Comparison of ENCODE assay signal across 8 mouse cellular contexts in genomic region chr11:22859633-22860334, GRCm38 (mm10). TPM values are rescaled to one million over a fixed set of nuclear protein-coding genes. Genes with fewer than 3 reads are reported as not detected.
DNase-seq lines count a peak whose midpoint lies in the region; ATAC-seq and TF ChIP-seq lines count a peak whose summit lies in the region.

No protein-coding gene starts in this region.

- H3K36me3 ChIP-seq in G1E (replicated peaks), result peaks cover 8% of the 10 kb centered on the region
- H3K36me3 ChIP-seq in hindbrain, embryonic 10.5 days, result no peaks in the 10 kb centered on the region

- H3K4me3 ChIP-seq in G1E (ENCODE audit: low read depth, low read length), result peak overlapping the region; percentile 87
- peak overlapping the region; percentile 76 for H3K4me3 ChIP-seq in hindbrain, embryonic 10.5 days

- H3K27me3 ChIP-seq in G1E (ENCODE audit: insufficient read depth, low read length), result peaks cover 6% of the 10 kb centered on the region
- H3K27me3 ChIP-seq in hindbrain, embryonic 10.5 days (ENCODE audit: insufficient read depth, poor library complexity, severe bottlenecking), result peaks cover 84% of the 10 kb centered on the region

- peak; percentile 52 for ATAC-seq in G1E (ENCODE audit: extremely low read depth, insufficient number of reproducible peaks, low FRiP score, poor library complexity, severe bottlenecking)
- peak; percentile 74 for ATAC-seq in frontal cortex, adult (ENCODE audit: low TSS enrichment)

- under 1% methylated on average over 55 of the region's 55 CpGs for WGBS in hindbrain, embryonic 10.5 days

- H3K9me3 ChIP-seq in G1E (replicated peaks), result no peaks in the 10 kb centered on the region
- no peaks in the 10 kb centered on the region for H3K9me3 ChIP-seq in hindbrain, embryonic 10.5 days

- TF ChIP-seq CTCF in G1E (IDR thresholded peaks at IDR 0.05; ENCODE audit: low read depth, low read length), result no peak

- peak overlapping the region; percentile 81 for H3K27ac ChIP-seq in hindbrain, embryonic 10.5 days

- H3K4me1 ChIP-seq in G1E (ENCODE audit: insufficient read depth, low read depth, low read length), result peaks cover 49% of the 10 kb centered on the region
- H3K4me1 ChIP-seq in hindbrain, embryonic 10.5 days (replicated peaks), result peaks cover 31% of the 10 kb centered on the region

- DNase-seq in G1E (ENCODE audit: low spot score), result peak; percentile 91
- peak; percentile 79 for DNase-seq in c-Kit-positive CD71-positive TER-119-positive erythroid progenitor cells, embryonic 14.5 days (ENCODE audit: low spot score)
- peak; percentile 90 for DNase-seq in hindbrain, embryonic 10.5 days (ENCODE audit: low spot score)
- peak; percentile 67 to 76 for DNase-seq in layer of hippocampus, postnatal 25 days (ENCODE audit: extremely low spot score in 1 of 2, low spot score in 1 of 2)
- DNase-seq in lung, postnatal 25 days (ENCODE audit: low spot score), result peak; percentile 90
- DNase-seq in retina, adult 2 months (ENCODE audit: low read depth, low spot score), result peak; percentile 28
- DNase-seq in thymus, postnatal 36 days, result peak; percentile 91

RNA-seq across cellular contexts. Expression of gene B3gnt2, which starts 1.0 kb away (rescaled TPM):
- total RNA-seq in G1E (2014; fragmentation: Nextera tagmentation) (57.9 and 65.7 TPM in 2 replicates), G1E (2017) (26.3 and 43.4 TPM in 2 replicates)
- 8.8 and 11.5 TPM in 2 replicates for polyA plus RNA-seq in G1E (2012)
- 1.2 and 2.1 TPM in 2 replicates for polyA plus RNA-seq in hindbrain, embryonic 10.5 days (2016; fragmentation: Nextera tagmentation; extraction: Ambion mirVana)
- total RNA-seq in layer of hippocampus, postnatal 25 days (2021), result 10 to 100 TPM; 13.6 to 15.9 TPM

Comparison
In these comparisons a context has a peak if more than half of its experiments do, and no peak if none do; other contexts are left out.
1. Peak in every context shown above with its lines: DNase-seq, ATAC-seq, H3K4me3 ChIP-seq and H3K27ac ChIP-seq.
2. DNase-seq: peak in every context shown above with its lines; median percentile 91 in G1E; 91 in thymus, postnatal 36 days; 90 in hindbrain, embryonic 10.5 days; 90 in lung, postnatal 25 days; 79 in c-Kit-positive CD71-positive TER-119-positive erythroid progenitor cells, embryonic 14.5 days; 72 in layer of hippocampus, postnatal 25 days; 28 in retina, adult 2 months.